Mouse (Mus musculus) erythroblast, adult 5-6 weeks (primary cell): ENCODE results near the gene Golga2. TPM values are rescaled to one million over a fixed set of nuclear protein-coding genes. Genes with fewer than 3 reads are reported as not detected.
"Not testable (repeated sequence)": the region's sequence is repeated elsewhere in the genome, so short reads cannot be mapped to it uniquely, and the experiment has no call there.

Experiments used
- ATAC-seq: replicated peaks from 2 replicates; pipeline ENCODE4 v1.8.0; 2016; ENCODE audit warnings: moderate number of reproducible peaks, mild to moderate bottlenecking, moderate TSS enrichment, inconsistent platforms; ENCODE audit not compliant: poor library complexity, low FRiP score, severe bottlenecking
- total RNA-seq, 2 experiments: library from RNA; stranded (forward) in 1 of 2; stranded (reverse) in 1 of 2; fragments of 150-400 nt in 1 of 2; fragments of 200-764, 138-1000 nt in 1 of 2; gene quantifications; 2 replicates each; pipeline versions ENCODE4 v1.2.3 to v1.2.4; 2015 to 2017; ENCODE audit warnings: low replicate concordance in 2 of 2

Gene Golga2
- total RNA-seq, 2 experiments from 2014 or later: 6.3 to 34.5 TPM

GRCm38 (mm10) chr2:32283986-32284385 is 3.2 kb upstream of the Golga2 start:
- no peak for ATAC-seq

- peak; percentile 93 for ATAC-seq
Measured at GRCm38 (mm10) chr2:32287923-32288367, 761 bp downstream of the Golga2 start, which contains the start of gene Swi5. Gene Swi5, minus strand, starts transcription at chr2:32288075.

- peak; percentile 46 for ATAC-seq
Measured at GRCm38 (mm10) chr2:32288371-32288931, 1.3 kb downstream of the Golga2 start.

GRCm38 (mm10) chr2:32289578-32289977 is 2.4 kb downstream of the Golga2 start:
- ATAC-seq: peak; percentile 57

GRCm38 (mm10) chr2:32294348-32294747 is 7.2 kb downstream of the Golga2 start:
- ATAC-seq: no peak

- ATAC-seq: no peak
Measured at GRCm38 (mm10) chr2:32295285-32295684, 8.1 kb downstream of the Golga2 start.

DNA sequence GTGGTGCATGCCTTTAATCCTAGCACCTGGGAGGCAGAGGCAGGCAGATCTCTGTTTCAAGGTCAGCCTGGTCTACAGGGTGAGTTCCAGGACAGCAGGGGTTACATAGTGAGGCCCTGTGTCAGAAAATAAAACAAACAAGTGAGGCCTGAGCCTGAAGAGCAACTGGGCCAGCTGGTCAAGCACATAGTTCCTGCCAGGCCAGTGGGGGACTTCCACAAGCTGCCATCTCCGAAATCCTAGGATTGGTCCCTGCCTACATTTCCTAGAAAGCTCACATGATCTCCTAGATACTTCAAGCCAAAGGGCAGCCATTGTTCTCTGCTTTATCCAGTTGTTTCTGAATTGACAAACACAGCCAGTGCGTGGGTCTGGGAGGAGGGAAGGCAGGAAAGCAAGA is 8.7 kb downstream of the Golga2 start:
- not testable (repeated sequence) for ATAC-seq

- no peak for ATAC-seq
Measured at GRCm38 (mm10) chr2:32299469-32299868, 12.3 kb downstream of the Golga2 start.

DNA sequence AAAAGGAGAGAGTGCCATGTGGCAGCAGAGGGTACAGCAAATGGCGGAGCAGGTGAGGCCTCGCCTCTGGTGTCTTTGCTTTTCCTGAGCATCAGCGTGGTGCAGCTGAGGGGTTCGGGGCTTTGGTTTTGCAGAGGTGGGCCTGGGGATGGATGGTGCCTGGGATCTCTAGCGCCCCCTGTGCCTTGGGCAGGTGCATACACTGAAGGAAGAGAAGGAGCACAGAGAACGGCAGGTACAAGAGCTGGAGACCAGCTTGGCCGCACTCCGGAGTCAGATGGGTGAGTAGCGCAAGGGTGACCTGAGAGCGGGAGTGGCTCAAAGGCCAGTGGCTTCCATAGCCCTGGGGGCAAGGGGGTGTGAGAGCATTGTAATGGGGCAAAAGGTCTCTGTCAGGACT is 15.8 kb downstream of the Golga2 start:
- no peak for ATAC-seq

- no peak for ATAC-seq
Measured at GRCm38 (mm10) chr2:32304145-32304832, 17.1 kb downstream of the Golga2 start.

DNA sequence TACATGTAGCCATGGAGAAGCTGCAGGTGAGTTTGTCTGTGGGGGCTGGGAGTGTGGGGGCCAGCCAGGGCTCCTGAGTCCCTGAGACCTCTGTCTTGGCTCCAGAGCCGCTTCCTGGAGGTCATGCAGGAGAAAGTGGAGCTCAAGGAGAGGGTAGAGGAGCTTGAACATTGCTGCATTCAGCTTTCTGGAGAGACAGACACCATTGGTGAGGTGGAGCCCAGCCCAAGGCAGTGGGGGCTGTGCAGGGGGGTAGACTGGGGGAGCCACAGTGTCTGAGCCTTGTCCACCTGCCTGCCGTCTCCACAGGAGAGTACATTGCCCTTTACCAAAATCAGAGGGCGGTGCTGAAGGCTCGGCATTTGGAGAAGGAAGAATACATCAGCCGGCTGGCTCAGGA is 18.5 kb downstream of the Golga2 start:
- no peak for ATAC-seq

- ATAC-seq: no peak
Measured at GRCm38 (mm10) chr2:32306176-32306575, 19.0 kb downstream of the Golga2 start.

GRCm38 (mm10) chr2:32307247-32307798 is 20.1 kb downstream of the Golga2 start:
- ATAC-seq: no peak

- peak; percentile 42 for ATAC-seq
Measured at GRCm38 (mm10) chr2:32307941-32308760, 21.0 kb downstream of the Golga2 start.

DNA sequence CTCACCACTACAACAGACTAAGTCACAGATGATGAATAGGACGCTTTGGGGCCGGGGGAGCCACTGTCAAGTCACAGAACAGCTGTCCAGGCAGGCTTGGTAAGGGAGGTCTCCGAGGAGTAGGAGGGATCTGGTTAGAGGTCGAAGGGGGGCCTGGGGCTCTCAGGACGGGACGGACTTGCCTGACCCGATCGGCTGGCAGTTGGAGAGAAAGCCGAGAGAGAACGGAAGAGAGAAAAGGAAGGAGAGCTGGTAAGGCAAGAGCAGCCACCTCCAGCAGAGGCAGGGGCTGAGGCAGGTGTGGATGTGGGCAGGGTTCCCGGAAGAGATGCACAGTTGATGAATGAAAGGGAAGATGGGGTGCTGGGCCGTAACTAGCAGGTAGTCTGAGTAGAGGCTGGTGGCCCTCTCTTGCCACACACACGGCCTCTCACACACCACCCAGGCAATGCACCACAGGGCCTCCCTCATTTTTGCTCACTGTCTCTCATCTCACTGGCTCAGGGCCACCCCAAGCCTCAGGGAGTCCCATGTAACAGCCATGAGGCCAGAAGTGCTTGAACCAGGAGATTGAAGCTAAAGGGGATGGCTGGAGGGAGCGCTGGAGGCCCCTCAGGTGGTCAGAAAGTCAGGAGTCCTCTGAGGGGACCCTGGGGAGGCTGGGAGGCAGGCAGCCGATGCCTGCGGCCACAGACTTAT is 21.8 kb downstream of the Golga2 start:
- no peak for ATAC-seq

DNA sequence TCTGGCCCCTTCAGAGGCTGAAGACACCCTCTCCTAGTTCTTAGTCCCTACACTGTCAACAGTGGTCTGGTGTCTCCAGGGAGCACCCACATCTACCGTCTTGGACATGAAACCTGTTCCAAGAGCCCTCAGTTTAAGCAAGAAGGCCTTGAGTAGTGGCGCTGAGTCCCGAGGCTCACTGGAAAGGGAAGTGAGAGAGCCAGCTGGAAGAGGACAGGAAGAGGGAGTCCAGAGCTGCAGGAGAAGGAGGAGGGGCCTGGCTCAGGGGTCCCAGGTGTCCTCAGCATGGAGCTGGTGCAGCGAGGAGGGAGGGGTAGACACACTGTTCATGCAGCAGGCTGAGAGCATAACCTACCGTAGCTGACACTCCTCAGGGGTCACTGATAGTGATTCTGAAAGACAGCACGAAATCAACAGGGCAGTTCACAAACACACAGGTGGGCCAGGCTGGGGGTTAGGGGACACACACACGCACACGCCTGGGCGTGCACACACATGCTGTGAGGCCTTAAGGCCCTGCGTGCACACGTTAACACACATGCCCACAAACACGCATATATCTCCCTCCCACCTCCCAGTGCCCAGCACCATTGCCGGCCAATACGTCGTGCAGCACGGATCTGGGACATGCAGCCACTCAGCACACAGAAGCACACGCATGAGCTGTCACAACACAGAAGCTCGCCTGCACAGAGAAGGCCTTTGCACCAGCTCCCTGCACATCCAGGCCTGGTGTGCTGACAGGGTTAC is 23.1 kb downstream of the Golga2 start:
- no peak for ATAC-seq

DNA sequence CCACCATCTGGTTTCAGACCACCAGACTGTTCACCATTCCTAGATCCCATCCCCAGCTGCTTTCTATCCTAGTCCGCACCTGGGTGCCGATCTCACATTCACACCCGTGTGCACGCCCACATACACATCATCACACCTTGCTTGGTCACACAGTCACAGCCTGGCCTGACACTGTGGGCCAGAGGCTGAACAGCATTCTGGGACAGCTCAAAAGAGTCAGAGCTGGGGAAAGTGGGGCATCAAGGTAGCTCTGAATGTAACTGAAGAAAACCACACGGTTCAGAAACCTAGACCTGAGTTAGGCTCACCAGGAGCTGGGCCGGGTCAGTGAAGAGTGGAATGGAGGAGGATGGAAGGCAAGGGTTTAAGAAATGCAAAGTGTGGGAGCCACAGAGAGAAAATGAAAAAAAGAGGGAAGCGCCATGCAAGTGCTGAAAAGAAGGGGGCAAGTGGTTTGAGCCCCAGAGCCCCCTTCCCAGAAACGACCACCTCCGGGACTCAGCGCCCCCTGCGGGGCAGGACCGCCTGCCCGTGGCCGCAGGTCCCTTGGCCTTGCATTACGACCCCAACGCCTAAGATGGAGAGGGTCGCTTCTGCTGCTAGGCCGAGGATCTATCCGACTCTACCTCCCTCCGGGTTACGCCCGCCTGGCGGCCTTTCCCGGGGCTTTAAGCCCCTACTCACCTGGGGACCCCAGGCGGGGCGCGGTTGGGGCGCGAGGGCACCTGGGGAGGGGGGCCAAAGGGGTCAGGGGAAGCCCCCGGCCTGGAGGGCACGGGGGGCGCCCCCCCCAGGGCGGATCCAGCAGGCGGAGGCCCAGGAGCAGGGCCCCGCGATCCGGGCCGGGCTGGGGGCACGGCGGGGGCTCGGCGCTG is 24.5 kb downstream of the Golga2 start:
- ATAC-seq: no peak

- peak; percentile 51 for ATAC-seq
Measured at GRCm38 (mm10) chr2:32312318-32312964, 25.3 kb downstream of the Golga2 start.
